11 mouse cellular contexts compared by ENCODE assay signal in genomic region chr19:14258621-14259051, GRCm38 (mm10).
DNase-seq lines count a peak whose midpoint lies in the region; ATAC-seq lines count a peak whose summit lies in the region.
"Had no signal": no experiment of that assay in that cellular context is flagged by ENCODE, and none has a peak within 500 bp of the region (broad histone marks: within the 10 kb centered on the region; RNA-seq: fewer than 3 reads in every experiment).

No protein-coding gene starts in this region.

- peak; percentile 27; the same call in 1 of the 2 replicates for ATAC-seq in frontal cortex, adult (ENCODE audit: low TSS enrichment)
- ATAC-seq in embryonic facial prominence, embryonic 14.5 days (ENCODE audit: low read depth): no peak
- no peak for ATAC-seq in megakaryocyte progenitor cell, adult 5-6 weeks (replicated peaks; ENCODE audit: poor library complexity)

- 25% methylated on average over 5 of the region's 5 CpGs for WGBS in embryonic facial prominence, embryonic 14.5 days
- 11% methylated on average over 5 of the region's 5 CpGs for WGBS in midbrain, embryonic 10.5 days
- 56% methylated on average over 5 of the region's 5 CpGs for WGBS in heart, embryonic 10.5 days

- DNase-seq in frontal cortex, postnatal 10 days (ENCODE audit: low spot score in 2 of 2): no peak
- DNase-seq in ES-CJ7 (ENCODE audit: low read depth, low spot score): peak; percentile 10
- peak; percentile 42 for DNase-seq in embryonic facial prominence, embryonic 14.5 days (ENCODE audit: low spot score)
- peak; percentile 55 for DNase-seq in midbrain, embryonic 10.5 days (ENCODE audit: low spot score)
- DNase-seq in heart, embryonic 10.5 days (ENCODE audit: low spot score): no peak
- DNase-seq in heart, adult 11 months: no peak
- DNase-seq: heart, postnatal 36 days; kidney, postnatal 10 days; lung, postnatal 10 days had no signal

- no peak overlapping the region for H3K4me2 ChIP-seq in embryonic facial prominence, embryonic 14.5 days (ENCODE audit: low read depth, low read length)

- H3K36me3 ChIP-seq in embryonic facial prominence, embryonic 14.5 days (ENCODE audit: control insufficient read depth, insufficient read depth, low read length): no peaks in the 10 kb centered on the region
- H3K36me3 ChIP-seq in midbrain, embryonic 10.5 days: no peaks in the 10 kb centered on the region
- H3K36me3 ChIP-seq in heart, embryonic 10.5 days: no peaks in the 10 kb centered on the region

- no peaks in the 10 kb centered on the region for H3K9me3 ChIP-seq in embryonic facial prominence, embryonic 14.5 days (ENCODE audit: control insufficient read depth, low read length)
- H3K9me3 ChIP-seq in midbrain, embryonic 10.5 days (replicated peaks): no peaks in the 10 kb centered on the region
- no peaks in the 10 kb centered on the region for H3K9me3 ChIP-seq in heart, embryonic 10.5 days

- no peak overlapping the region for H3K4me3 ChIP-seq in embryonic facial prominence, embryonic 14.5 days (ENCODE audit: low read depth, low read length)
- H3K4me3 ChIP-seq in midbrain, embryonic 10.5 days: peak overlapping the region; percentile 1; the same call in 1 of the 2 replicates
- no peak overlapping the region for H3K4me3 ChIP-seq in heart, embryonic 10.5 days

- H3K27me3 ChIP-seq in embryonic facial prominence, embryonic 14.5 days (replicated peaks; ENCODE audit: control insufficient read depth, insufficient read depth, low read length): no peaks in the 10 kb centered on the region
- H3K27me3 ChIP-seq in midbrain, embryonic 10.5 days (ENCODE audit: low read depth, poor library complexity, severe bottlenecking): peaks cover 50% of the 10 kb centered on the region
- no peaks in the 10 kb centered on the region for H3K27me3 ChIP-seq in heart, embryonic 10.5 days (ENCODE audit: insufficient read depth, poor library complexity, severe bottlenecking)

- H3K4me1 ChIP-seq in embryonic facial prominence, embryonic 14.5 days (ENCODE audit: control insufficient read depth, insufficient read depth, low read length): no peaks in the 10 kb centered on the region
- peaks cover 38% of the 10 kb centered on the region for H3K4me1 ChIP-seq in midbrain, embryonic 10.5 days
- no peaks in the 10 kb centered on the region for H3K4me1 ChIP-seq in heart, embryonic 10.5 days

- no peak overlapping the region for H3K9ac ChIP-seq in embryonic facial prominence, embryonic 14.5 days (ENCODE audit: low read depth, low read length)

- H3K27ac ChIP-seq in embryonic facial prominence, embryonic 14.5 days (replicated peaks; ENCODE audit: low read depth, low read length): no peak overlapping the region
- peak overlapping the region; percentile 42; the same call in 1 of the 2 replicates for H3K27ac ChIP-seq in midbrain, embryonic 10.5 days (replicated peaks)
- H3K27ac ChIP-seq in heart, embryonic 10.5 days: no peak overlapping the region

Comparison
In these comparisons a context has a peak if more than half of its experiments do, and no peak if none do; other contexts are left out.
1. DNase-seq: peak in ES-CJ7 (single experiment), embryonic facial prominence, embryonic 14.5 days (single experiment) and midbrain, embryonic 10.5 days (single experiment); none in frontal cortex, postnatal 10 days (0 of 2), heart, embryonic 10.5 days (single experiment) and heart, adult 11 months (single experiment).